Mouse (Mus musculus) layer of hippocampus, adult 11-12 months (tissue): ENCODE measurements around the gene Olfr447.

Experiments used
- DNase-seq: peaks from one replicate; pipeline ENCODE4 v3.0.0; 2022; ENCODE audit warnings: low spot score

The Olfr447 gene

GRCm38 (mm10) chr6:42908578-42908977 is at the start of gene Olfr447:
Gene Olfr447 (plus strand): TSS chr6:42908878.
- DNase-seq = no peak

GRCm38 (mm10) chr6:42860222-42860819 is 48.4 kb upstream of the Olfr447 start:
- peak; percentile 70 for DNase-seq

GRCm38 (mm10) chr6:42869695-42870094 is 39.0 kb upstream of the Olfr447 start:
- no peak for DNase-seq

GRCm38 (mm10) chr6:42876323-42876722 is 32.4 kb upstream of the Olfr447 start:
- no peak for DNase-seq

- no peak for DNase-seq
Measured at GRCm38 (mm10) chr6:42890141-42890540, 18.5 kb upstream of the Olfr447 start, which contains the start of gene Olfr448. Gene Olfr448 (plus strand): TSS chr6:42890441.

- no peak for DNase-seq
Measured at GRCm38 (mm10) chr6:42900345-42900744, 8.3 kb upstream of the Olfr447 start.

- no peak for DNase-seq
Measured at GRCm38 (mm10) chr6:42921077-42921476, 12.4 kb downstream of the Olfr447 start, which contains the start of gene Olfr446. Gene Olfr446 (plus strand): TSS chr6:42921377.

- DNase-seq = no peak
Measured at GRCm38 (mm10) chr6:42948767-42949166, 40.1 kb downstream of the Olfr447 start, which contains the start of gene Olfr444. Gene Olfr444 (plus strand): TSS chr6:42949067.
